Mouse (Mus musculus): ENCODE data around the gene Nthl1. TPM values are rescaled to one million over a fixed set of nuclear protein-coding genes. Genes with fewer than 3 reads are reported as not detected.

Gene Nthl1
- polyA plus RNA-seq, 1 experiment = 4.6 TPM

GRCm38 (mm10) chr17:24593992-24594890 lies 38.2 kb upstream of the Nthl1 start:
- no peak overlapping the region for H3K27ac ChIP-seq (ENCODE audit: control insufficient read depth, insufficient read depth, low read depth, low read length, poor library complexity)
- H3K4me3 ChIP-seq (replicated peaks; ENCODE audit: control insufficient read depth, low read depth, low read length) = no peak overlapping the region
- TF ChIP-seq CTCF (IDR thresholded peaks at IDR 0.05; ENCODE audit: control insufficient read depth, insufficient read depth, low read length) (no peak), POLR2A (IDR thresholded peaks at IDR 0.05; ENCODE audit: borderline replicate concordance, control insufficient read depth, low read depth, low read length) (peak; percentile 9; the same call in 1 of the 2 replicates)
- no peaks in the 10 kb centered on the region for H3K4me1 ChIP-seq (ENCODE audit: control insufficient read depth, insufficient read depth, low read length)
- WGBS = 92% methylated on average over 26 of the region's 26 CpGs

- no peak overlapping the region; the same call in 1 of the 2 replicates for H3K27ac ChIP-seq (ENCODE audit: control insufficient read depth, insufficient read depth, low read depth, low read length, poor library complexity)
- no peak for TF ChIP-seq CTCF (IDR thresholded peaks at IDR 0.05; ENCODE audit: control insufficient read depth, insufficient read depth, low read length)
- no peak for TF ChIP-seq POLR2A (IDR thresholded peaks at IDR 0.05; ENCODE audit: borderline replicate concordance, control insufficient read depth, low read depth, low read length)
- 84% methylated on average over 17 of the region's 17 CpGs for WGBS
- no peaks in the 10 kb centered on the region for H3K4me1 ChIP-seq (ENCODE audit: control insufficient read depth, insufficient read depth, low read length)
- H3K4me3 ChIP-seq (replicated peaks; ENCODE audit: control insufficient read depth, low read depth, low read length) = no peak overlapping the region
Measured at GRCm38 (mm10) chr17:24595126-24596072, 37.1 kb upstream of the Nthl1 start.

GRCm38 (mm10) chr17:24596073-24596466 lies 36.4 kb upstream of the Nthl1 start:
- Histone ChIP-seq H3K27ac (ENCODE audit: control insufficient read depth, insufficient read depth, low read depth, low read length, poor library complexity) (no peak overlapping the region), H3K4me3 (replicated peaks; ENCODE audit: control insufficient read depth, low read depth, low read length) (no peak overlapping the region), H3K4me1 (ENCODE audit: control insufficient read depth, insufficient read depth, low read length) (no peaks in the 10 kb centered on the region)
- 82% methylated on average over 5 of the region's 5 CpGs for WGBS
- TF ChIP-seq CTCF (IDR thresholded peaks at IDR 0.05; ENCODE audit: control insufficient read depth, insufficient read depth, low read length) (no peak), POLR2A (IDR thresholded peaks at IDR 0.05; ENCODE audit: borderline replicate concordance, control insufficient read depth, low read depth, low read length) (no peak)

GRCm38 (mm10) chr17:24596471-24597183 lies 35.9 kb upstream of the Nthl1 start:
- Histone ChIP-seq H3K4me3 (replicated peaks; ENCODE audit: control insufficient read depth, low read depth, low read length) (no peak overlapping the region), H3K4me1 (ENCODE audit: control insufficient read depth, insufficient read depth, low read length) (no peaks in the 10 kb centered on the region), H3K27ac (ENCODE audit: control insufficient read depth, insufficient read depth, low read depth, low read length, poor library complexity) (no peak overlapping the region)
- TF ChIP-seq POLR2A (IDR thresholded peaks at IDR 0.05; ENCODE audit: borderline replicate concordance, control insufficient read depth, low read depth, low read length) (no peak), CTCF (IDR thresholded peaks at IDR 0.05; ENCODE audit: control insufficient read depth, insufficient read depth, low read length) (no peak)
- WGBS = 91% methylated on average over 19 of the region's 19 CpGs

GRCm38 (mm10) chr17:24597989-24598388 lies 34.5 kb upstream of the Nthl1 start:
- WGBS = 85% methylated on average over 3 of the region's 3 CpGs
- TF ChIP-seq CTCF (IDR thresholded peaks at IDR 0.05; ENCODE audit: control insufficient read depth, insufficient read depth, low read length) (no peak), POLR2A (IDR thresholded peaks at IDR 0.05; ENCODE audit: borderline replicate concordance, control insufficient read depth, low read depth, low read length) (no peak)
- no peak overlapping the region for H3K27ac ChIP-seq (ENCODE audit: control insufficient read depth, insufficient read depth, low read depth, low read length, poor library complexity)

GRCm38 (mm10) chr17:24600502-24600901 lies 32.0 kb upstream of the Nthl1 start:
- WGBS = 94% methylated on average over 4 of the region's 4 CpGs
- no peak overlapping the region for H3K4me3 ChIP-seq (replicated peaks; ENCODE audit: control insufficient read depth, low read depth, low read length)
- no peak for TF ChIP-seq CTCF (IDR thresholded peaks at IDR 0.05; ENCODE audit: control insufficient read depth, insufficient read depth, low read length)
- TF ChIP-seq POLR2A (IDR thresholded peaks at IDR 0.05; ENCODE audit: borderline replicate concordance, control insufficient read depth, low read depth, low read length) = no peak
- H3K27ac ChIP-seq (ENCODE audit: control insufficient read depth, insufficient read depth, low read depth, low read length, poor library complexity) = no peak overlapping the region
- H3K4me1 ChIP-seq (ENCODE audit: control insufficient read depth, insufficient read depth, low read length) = no peaks in the 10 kb centered on the region

More at GRCm38 (mm10) chr17:24597989-24598388, 34.5 kb upstream of the Nthl1 start:
- H3K4me3 ChIP-seq (replicated peaks; ENCODE audit: control insufficient read depth, low read depth, low read length) = no peak overlapping the region
- H3K4me1 ChIP-seq (ENCODE audit: control insufficient read depth, insufficient read depth, low read length) = no peaks in the 10 kb centered on the region

GRCm38 (mm10) chr17:24603961-24604360 lies 28.5 kb upstream of the Nthl1 start:
- 60% methylated on average over 8 of the region's 8 CpGs for WGBS
- H3K4me3 ChIP-seq (replicated peaks; ENCODE audit: control insufficient read depth, low read depth, low read length) = no peak overlapping the region
- H3K27ac ChIP-seq (ENCODE audit: control insufficient read depth, insufficient read depth, low read depth, low read length, poor library complexity) = no peak overlapping the region
- no peaks in the 10 kb centered on the region; the same call in 1 of the 2 replicates for H3K4me1 ChIP-seq (ENCODE audit: control insufficient read depth, insufficient read depth, low read length)
- TF ChIP-seq POLR2A (IDR thresholded peaks at IDR 0.05; ENCODE audit: borderline replicate concordance, control insufficient read depth, low read depth, low read length) (no peak), CTCF (IDR thresholded peaks at IDR 0.05; ENCODE audit: control insufficient read depth, insufficient read depth, low read length) (no peak)
